Mouse (Mus musculus): ENCODE data around the gene Gm5431. TPM values are rescaled to one million over a fixed set of nuclear protein-coding genes. Genes with fewer than 3 reads are reported as not detected.
"Not testable (repeated sequence)": the region's sequence is repeated elsewhere in the genome, so short reads cannot be mapped to it uniquely, and the experiment has no call there.

The Gm5431 gene
- total RNA-seq (2014; fragmentation: Nextera tagmentation) = not detected in 2 replicates
- not detected in 2 replicates for total RNA-seq (2017)

GRCm38 (mm10) chr11:48902021-48902420 is at the start of gene Gm5431:
TSS of gene Gm5431 (minus strand) at chr11:48902214.
- no peak for ATAC-seq (replicated peaks; ENCODE audit: low FRiP score, low TSS enrichment, poor library complexity, severe bottlenecking)

GRCm38 (mm10) chr11:48946090-48946489 is 44.1 kb upstream of the Gm5431 start, which contains the start of gene Psme2b:
TSS of gene Psme2b (minus strand) at chr11:48946190.
- ATAC-seq (replicated peaks; ENCODE audit: low FRiP score, low TSS enrichment, poor library complexity, severe bottlenecking) = not testable (repeated sequence)

GRCm38 (mm10) chr11:48939286-48939685 is 37.3 kb upstream of the Gm5431 start:
- not testable (repeated sequence) for ATAC-seq (replicated peaks; ENCODE audit: low FRiP score, low TSS enrichment, poor library complexity, severe bottlenecking)

- not testable (repeated sequence) for ATAC-seq (replicated peaks; ENCODE audit: low FRiP score, low TSS enrichment, poor library complexity, severe bottlenecking)
These were observed 33.3 kb upstream of the Gm5431 start for GRCm38 (mm10) chr11:48935291-48935690.

- not testable (repeated sequence) for ATAC-seq (replicated peaks; ENCODE audit: low FRiP score, low TSS enrichment, poor library complexity, severe bottlenecking)
These were observed 31.9 kb upstream of the Gm5431 start for GRCm38 (mm10) chr11:48933923-48934322.

- not testable (repeated sequence) for ATAC-seq (replicated peaks; ENCODE audit: low FRiP score, low TSS enrichment, poor library complexity, severe bottlenecking)
These were observed 31.4 kb upstream of the Gm5431 start for GRCm38 (mm10) chr11:48933422-48933821.

- ATAC-seq (replicated peaks; ENCODE audit: low FRiP score, low TSS enrichment, poor library complexity, severe bottlenecking) = not testable (repeated sequence)
These were observed 26.1 kb upstream of the Gm5431 start for GRCm38 (mm10) chr11:48928068-48928467.

GRCm38 (mm10) chr11:48926437-48926836 is 24.4 kb upstream of the Gm5431 start:
- peak; percentile 50; the same call in 1 of the 2 replicates for ATAC-seq (replicated peaks; ENCODE audit: low FRiP score, low TSS enrichment, poor library complexity, severe bottlenecking)

GRCm38 (mm10) chr11:48923818-48924217 is 21.8 kb upstream of the Gm5431 start:
- not testable (repeated sequence) for ATAC-seq (replicated peaks; ENCODE audit: low FRiP score, low TSS enrichment, poor library complexity, severe bottlenecking)

- no peak for ATAC-seq (replicated peaks; ENCODE audit: low FRiP score, low TSS enrichment, poor library complexity, severe bottlenecking)
These were observed 16.4 kb upstream of the Gm5431 start for GRCm38 (mm10) chr11:48918380-48918779.

- no peak for ATAC-seq (replicated peaks; ENCODE audit: low FRiP score, low TSS enrichment, poor library complexity, severe bottlenecking)
These were observed 11.6 kb upstream of the Gm5431 start for GRCm38 (mm10) chr11:48913611-48914010.

- no peak for ATAC-seq (replicated peaks; ENCODE audit: low FRiP score, low TSS enrichment, poor library complexity, severe bottlenecking)
These were observed 6.4 kb upstream of the Gm5431 start for GRCm38 (mm10) chr11:48908459-48908858.

- not testable (repeated sequence) for ATAC-seq (replicated peaks; ENCODE audit: low FRiP score, low TSS enrichment, poor library complexity, severe bottlenecking)
These were observed 465 bp downstream of the Gm5431 start for GRCm38 (mm10) chr11:48901567-48901930.

- not testable (repeated sequence) for ATAC-seq (replicated peaks; ENCODE audit: low FRiP score, low TSS enrichment, poor library complexity, severe bottlenecking)
These were observed 1.1 kb downstream of the Gm5431 start for GRCm38 (mm10) chr11:48900654-48901566.

GRCm38 (mm10) chr11:48898812-48899431 is 3.1 kb downstream of the Gm5431 start:
- no peak for ATAC-seq (replicated peaks; ENCODE audit: low FRiP score, low TSS enrichment, poor library complexity, severe bottlenecking)

GRCm38 (mm10) chr11:48876680-48877079 is 25.3 kb downstream of the Gm5431 start:
- no peak for ATAC-seq (replicated peaks; ENCODE audit: low FRiP score, low TSS enrichment, poor library complexity, severe bottlenecking)

GRCm38 (mm10) chr11:48875343-48875837 is 26.6 kb downstream of the Gm5431 start:
- not testable (repeated sequence) for ATAC-seq (replicated peaks; ENCODE audit: low FRiP score, low TSS enrichment, poor library complexity, severe bottlenecking)

GRCm38 (mm10) chr11:48874465-48874864 is 27.5 kb downstream of the Gm5431 start:
- peak; percentile 26 for ATAC-seq (replicated peaks; ENCODE audit: low FRiP score, low TSS enrichment, poor library complexity, severe bottlenecking)

GRCm38 (mm10) chr11:48873591-48874290 is 28.3 kb downstream of the Gm5431 start:
- ATAC-seq (replicated peaks; ENCODE audit: low FRiP score, low TSS enrichment, poor library complexity, severe bottlenecking) = peak; percentile 82
